Mouse (Mus musculus) gastrocnemius, adult 18-20 months (tissue): ENCODE results near the gene Olfr323. TPM values are rescaled to one million over a fixed set of nuclear protein-coding genes. Genes with fewer than 3 reads are reported as not detected.

Experiments used
- DNase-seq: peaks from one replicate; pipeline ENCODE4 v3.0.0; 2021; ENCODE audit warnings: low spot score
- total RNA-seq, 2 experiments: library from RNA; stranded (reverse); gene quantifications; 2 replicates each; pipeline ENCODE4 v1.2.3; 2021

Olfr323 gene
- total RNA-seq, 2 experiments from 2014 or later = not detected

DNA sequence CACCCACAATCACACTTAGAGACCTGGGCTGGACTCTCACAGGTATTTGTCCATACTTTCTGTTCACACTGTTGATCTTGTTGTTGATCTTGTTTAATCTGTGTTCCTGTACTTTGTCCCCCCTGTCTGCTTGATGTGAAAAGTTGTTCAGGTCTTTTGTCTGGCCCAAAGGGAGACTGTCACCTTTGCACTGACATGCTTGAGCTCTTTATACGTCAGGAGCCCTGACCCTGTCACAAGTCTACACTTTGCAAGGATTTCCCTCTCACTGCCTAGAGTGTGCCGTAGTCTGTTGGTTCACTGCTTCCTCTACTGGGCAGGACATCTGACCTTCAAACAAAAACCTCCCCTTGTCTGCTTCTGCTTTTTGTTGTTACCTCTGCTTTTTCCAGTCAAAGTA, 25.6 kb downstream of the Olfr323 start:
- DNase-seq = no peak

DNA sequence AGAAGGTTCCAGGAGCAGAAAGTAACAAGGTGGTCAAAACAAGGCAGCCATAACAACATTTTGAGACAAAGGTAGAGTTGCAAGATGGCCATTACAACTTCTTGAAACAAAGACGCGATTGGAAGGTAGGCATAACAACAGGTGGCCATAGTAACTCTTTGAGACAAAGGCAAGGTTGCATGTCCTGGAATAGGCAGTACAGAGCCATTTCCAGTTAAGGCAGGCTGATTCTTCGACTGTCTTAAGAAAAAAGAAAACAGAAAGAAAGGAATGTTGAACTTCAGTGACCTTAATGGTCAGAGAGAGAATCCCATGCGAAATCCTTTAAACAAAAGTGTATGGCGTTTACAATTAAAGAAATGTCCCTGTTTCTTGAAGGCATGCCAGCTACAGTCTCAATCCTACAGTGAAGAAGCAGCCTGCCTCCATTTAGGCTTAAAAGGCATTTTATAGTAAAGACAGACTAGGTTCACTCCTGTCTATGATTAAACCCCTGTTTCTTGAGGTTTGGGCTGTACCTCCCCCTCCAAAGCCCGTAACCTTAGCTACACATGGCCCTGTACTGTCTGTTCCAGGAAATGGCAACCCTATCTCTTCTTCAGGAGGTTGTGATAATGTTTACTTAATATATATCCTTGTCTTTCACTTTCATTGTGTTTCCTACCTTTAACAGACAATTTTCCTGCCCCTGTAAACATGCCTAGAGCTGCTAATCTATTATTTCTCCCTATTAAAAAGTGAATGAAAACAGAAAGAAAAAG, 27.3 kb downstream of the Olfr323 start:
- no peak for DNase-seq

- no peak for DNase-seq
Observed at GRCm38 (mm10) chr11:58602062-58602461, 28.2 kb downstream of the Olfr323 start.

DNA sequence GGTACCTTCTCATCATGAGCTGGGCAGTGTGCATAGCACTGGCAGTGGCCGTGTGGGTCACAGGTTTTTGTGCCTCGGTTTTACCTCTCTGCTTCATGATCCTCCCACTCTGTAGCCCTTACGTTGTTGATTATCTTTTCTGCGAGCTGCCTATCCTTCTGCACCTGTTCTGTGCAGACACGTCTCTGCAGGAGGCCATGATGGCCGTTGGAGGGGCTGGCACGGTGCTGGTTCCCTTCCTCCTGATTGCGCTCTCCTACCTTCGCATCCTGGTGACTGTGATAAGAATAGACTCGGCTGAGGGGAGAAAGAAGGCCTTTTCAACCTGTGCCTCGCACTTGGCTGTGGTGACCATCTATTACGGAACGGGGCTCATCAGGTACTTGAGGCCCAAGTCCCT, 32.5 kb downstream of the Olfr323 start:
- no peak for DNase-seq

DNA sequence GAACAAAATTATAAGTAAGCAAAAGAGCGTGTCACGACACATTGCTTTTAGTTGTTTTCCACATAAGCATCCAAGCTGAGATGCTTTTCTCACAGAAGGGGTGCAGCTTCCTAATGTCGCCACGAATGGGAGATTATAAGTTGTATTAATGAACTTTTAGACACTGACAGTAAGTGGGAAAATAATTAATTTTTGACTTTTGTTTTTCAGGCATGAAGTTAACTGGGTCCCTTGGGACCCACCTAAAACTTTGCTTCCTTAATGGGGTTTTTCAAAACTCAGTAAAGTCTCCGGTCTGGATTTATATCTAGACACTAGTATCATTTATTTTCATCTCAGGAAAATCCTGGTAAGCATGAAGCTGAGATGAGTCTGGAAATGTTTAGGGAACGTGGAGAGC, 35.5 kb downstream of the Olfr323 start, which contains the start of gene Olfr324:
Olfr324 (plus strand) TSS at position 301 of the 400 bp plus-strand sequence.
- DNase-seq = no peak

DNA sequence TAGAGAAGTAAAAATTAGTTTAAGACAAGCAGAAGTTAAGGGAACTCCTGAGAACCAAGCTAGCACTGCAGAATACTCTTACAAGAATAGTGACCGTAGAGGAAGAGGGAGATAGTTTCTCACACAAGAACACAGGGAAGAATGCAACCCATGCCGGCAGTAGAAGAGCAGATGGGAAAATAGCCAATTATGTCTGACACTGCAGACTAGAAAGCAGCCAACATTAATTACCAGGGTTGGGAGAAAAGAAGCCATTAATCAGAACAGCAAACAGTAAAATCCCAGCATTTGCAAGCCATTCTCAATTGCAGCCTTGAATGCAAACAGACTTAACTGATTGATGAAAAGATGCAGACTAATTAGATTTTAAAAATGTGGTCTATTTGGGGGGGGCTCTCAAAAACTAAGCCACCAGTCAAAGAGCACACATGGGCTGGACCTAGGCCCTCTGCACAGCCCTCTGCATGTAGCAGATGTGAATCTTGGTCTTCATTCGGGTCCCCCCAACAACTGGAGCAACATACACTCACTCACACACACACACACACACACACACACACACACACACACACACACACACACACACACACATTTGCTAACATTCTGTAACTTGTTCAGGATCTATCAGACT, 41.6 kb downstream of the Olfr323 start:
- DNase-seq = no peak

DNA sequence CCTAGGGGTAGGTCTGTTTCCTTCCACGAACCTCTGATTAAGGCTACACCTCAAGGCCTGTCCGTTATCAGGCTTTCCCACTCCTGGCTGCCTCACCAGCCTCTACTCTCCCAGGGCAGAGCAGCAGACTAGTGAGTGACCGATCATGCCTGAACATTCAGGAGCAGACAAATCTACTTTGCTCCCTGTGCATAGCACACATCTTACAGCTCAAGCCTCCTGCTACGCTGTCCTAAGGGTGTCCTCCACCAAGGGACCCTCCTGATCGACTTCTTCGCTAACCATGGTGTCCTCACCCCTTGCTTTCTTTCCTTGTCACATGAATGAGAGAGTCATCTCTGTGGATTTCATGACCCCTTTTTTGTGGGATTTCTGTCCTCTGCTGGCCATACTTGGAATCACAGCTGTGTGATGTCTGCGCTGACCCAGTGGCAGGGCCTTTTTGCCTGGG, 42.4 kb downstream of the Olfr323 start:
- DNase-seq = peak; percentile 48

DNA sequence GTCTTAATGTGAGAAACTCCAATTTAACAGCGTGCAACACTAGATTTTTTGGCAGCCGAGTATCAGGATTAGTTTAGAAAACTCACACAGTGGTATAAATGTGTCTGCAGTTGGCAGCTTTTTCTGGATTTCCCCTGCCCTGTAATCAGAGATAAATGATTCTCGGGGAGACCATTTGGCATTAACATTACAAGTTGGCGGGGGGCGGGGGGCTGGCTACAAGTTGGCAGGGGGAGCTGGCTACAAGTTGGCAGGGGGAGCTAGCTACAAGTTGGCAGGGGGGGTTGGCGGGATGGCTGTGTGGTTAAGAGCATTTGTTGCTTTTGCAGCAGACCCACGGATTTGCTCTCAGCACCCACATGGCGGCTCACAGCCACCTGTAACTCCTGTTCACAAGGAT, 51.7 kb downstream of the Olfr323 start:
- DNase-seq = no peak

DNA sequence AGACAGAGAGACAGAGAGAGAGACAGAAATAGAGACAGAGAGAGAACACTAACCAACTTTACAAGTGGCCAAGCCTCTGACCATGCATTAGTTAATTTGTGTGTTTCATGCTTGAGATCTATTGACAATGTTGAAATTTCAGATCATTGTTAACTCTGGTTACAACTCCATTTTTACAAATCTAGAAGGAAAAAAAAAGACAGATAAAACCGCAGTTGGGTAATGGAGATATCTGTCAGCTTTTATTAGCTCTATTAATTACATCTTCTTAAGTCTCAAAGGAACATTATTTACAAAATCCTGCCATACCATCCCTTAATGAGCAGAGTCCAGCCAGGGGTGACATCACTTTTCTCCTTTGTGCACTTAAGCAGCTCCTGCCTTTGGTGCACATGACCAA, 52.9 kb downstream of the Olfr323 start, which contains the start of gene Olfr325:
Olfr325 (plus strand) TSS at position 301 of the 400 bp plus-strand sequence.
- no peak for DNase-seq

Other genes with a start within 250 kb of the Olfr323 start
- not detected for gene 1810065E05Rik, start 209.4 kb downstream of the Olfr323 start, total RNA-seq
- not detected for gene Gm12253, start 197.9 kb downstream of the Olfr323 start, total RNA-seq
- not detected for gene Lypd9, start 177.6 kb downstream of the Olfr323 start, total RNA-seq
- gene Olfr30, start 168.2 kb downstream of the Olfr323 start, total RNA-seq = not detected
- not detected for gene Olfr332, start 137.9 kb downstream of the Olfr323 start, total RNA-seq
- gene Olfr331, start 127.9 kb downstream of the Olfr323 start, total RNA-seq = not detected
- not detected for gene Olfr330, start 95.7 kb downstream of the Olfr323 start, total RNA-seq
- not detected for gene Olfr329-ps, start 84.1 kb downstream of the Olfr323 start, total RNA-seq
- gene Olfr328, start 74.9 kb downstream of the Olfr323 start, total RNA-seq = not detected
- not detected for gene Olfr224, start 59.9 kb downstream of the Olfr323 start, total RNA-seq
- not detected for gene Olfr325, start 52.8 kb downstream of the Olfr323 start, total RNA-seq
- not detected for gene Olfr324, start 35.4 kb downstream of the Olfr323 start, total RNA-seq
- not detected for gene 2210407C18Rik, start 14.4 kb downstream of the Olfr323 start, total RNA-seq
- not detected for gene Trim58, start 10.0 kb upstream of the Olfr323 start, total RNA-seq
- gene Olfr322, start 28.3 kb upstream of the Olfr323 start, total RNA-seq = not detected
- gene Olfr320, start 50.6 kb upstream of the Olfr323 start, total RNA-seq = not detected
- not detected for gene Olfr319, start 68.7 kb upstream of the Olfr323 start, total RNA-seq
- gene Olfr318, start 93.5 kb upstream of the Olfr323 start, total RNA-seq = not detected
- not detected for gene Olfr317, start 108.7 kb upstream of the Olfr323 start, total RNA-seq
- gene Olfr316, start 122.2 kb upstream of the Olfr323 start, total RNA-seq = not detected
- gene Olfr315, start 142.7 kb upstream of the Olfr323 start, total RNA-seq = not detected
- not detected for gene Olfr314, start 152.5 kb upstream of the Olfr323 start, total RNA-seq
- not detected for gene Fam183b, start 171.5 kb upstream of the Olfr323 start, total RNA-seq
- not detected for gene Olfr313, start 184.5 kb upstream of the Olfr323 start, total RNA-seq
- not detected for gene Olfr312, start 198.7 kb upstream of the Olfr323 start, total RNA-seq
- gene Olfr311, start 208.8 kb upstream of the Olfr323 start, total RNA-seq = not detected
- under 1 TPM; 0.78 TPM for gene Gm12258, start 216.7 kb upstream of the Olfr323 start, total RNA-seq
- 1 to 10 TPM in 1 of 2 experiments, under 1 TPM in 1; 0.82 to 1.2 TPM for gene 2810021J22Rik, start 236.7 kb upstream of the Olfr323 start, total RNA-seq